Mouse (Mus musculus) heart, adult 2 months (tissue): ENCODE data around the gene Icmt.

Source experiments
- EP300 ChIP-seq: fragments of 200-500 bp; IDR thresholded peaks from 2 replicates; pipeline ENCODE4 v1.6.1; 2011; ENCODE audit warnings: low read depth, low read length, control low read depth; ENCODE audit not compliant: insufficient read depth
- POLR2A ChIP-seq: fragments of 200-500 bp; IDR thresholded peaks from 2 replicates; pipeline ENCODE4 v1.6.1; 2011; ENCODE audit warnings: mild to moderate bottlenecking, low read depth, low read length, control low read depth; ENCODE audit not compliant: insufficient read depth

- TF ChIP-seq POLR2A (no peak), EP300 (no peak)
These were observed 19.1 kb upstream of the Icmt start for GRCm38 (mm10) chr4:152277916-152278315.
